Mouse (Mus musculus) intestine, embryonic 16.5 days (tissue): ENCODE measurements around the gene Fbxo31. TPM values are rescaled to one million over a fixed set of nuclear protein-coding genes. Genes with fewer than 3 reads are reported as not detected.

Experiments used
- ATAC-seq: fragments of 200-750 bp; cut with Nextera tagmentation; 2 replicates; pipeline ENCODE4 v1.8.0; 2017; ENCODE audit warnings: moderate TSS enrichment, moderate library complexity
- H3K27ac ChIP-seq: fragments of 300-500 bp; sonication (generic); 2 replicates; pipeline ENCODE4 v1.5.1; 2014; ENCODE audit warnings: mild to moderate bottlenecking, low read length
- H3K27me3 ChIP-seq: fragments of 300-500 bp; sonication (generic); replicated peaks from 2 replicates; pipeline ENCODE4 v1.6.1; 2014; ENCODE audit warnings: low read length, control low read depth, mixed read lengths; ENCODE audit not compliant: control insufficient read depth, insufficient read depth
- H3K36me3 ChIP-seq: fragments of 300-500 bp; sonication (generic); 2 replicates; pipeline ENCODE4 v1.6.1; 2014; ENCODE audit warnings: low read length, control low read depth; ENCODE audit not compliant: control insufficient read depth, insufficient read depth
- H3K4me1 ChIP-seq: fragments of 300-500 bp; sonication (generic); 2 replicates; pipeline ENCODE4 v1.6.1; 2014; ENCODE audit warnings: low read length, control low read depth, mixed read lengths; ENCODE audit not compliant: control insufficient read depth, insufficient read depth
- H3K4me2 ChIP-seq: fragments of 300-500 bp; sonication (generic); 2 replicates; pipeline ENCODE4 v1.6.1; 2014; ENCODE audit warnings: low read depth, low read length, control low read depth
- H3K4me3 ChIP-seq: fragments of 300-500 bp; sonication (generic); 2 replicates; pipeline ENCODE4 v1.5.1; 2014; ENCODE audit warnings: mild to moderate bottlenecking, low read length
- H3K9ac ChIP-seq: fragments of 300-500 bp; sonication (generic); 2 replicates; pipeline ENCODE4 v1.6.1; 2014; ENCODE audit warnings: low read depth, low read length
- H3K9me3 ChIP-seq: fragments of 300-500 bp; sonication (generic); 2 replicates; pipeline ENCODE4 v1.6.1; 2016; ENCODE audit warnings: low read length, control low read depth; ENCODE audit not compliant: control insufficient read depth
- WGBS: fragments of 180-500 bp; shearing (Covaris S2); extraction: QIAGEN DNeasy Blood & Tissue Kit; methylation state at CpG from one replicate; pipeline ENCODE4 v1.1.7; 2014; 5-methylcytosine and 5-hydroxymethylcytosine counted together
- polyA plus RNA-seq: library from polyadenylated mRNA; unstranded; fragments of >200 nt; fragmentation: Nextera tagmentation; extraction: Ambion mirVana; gene quantifications from 2 replicates; pipeline ENCODE4 v1.2.1, GENCODE M21; 2015

The Fbxo31 gene
- polyA plus RNA-seq, 1 experiment from 2014 or later: 10.6 TPM

GRCm38 (mm10) chr8:121561636-121562345, 16.8 kb downstream of the Fbxo31 start:
- Histone ChIP-seq H3K27ac (no peak overlapping the region), H3K4me2 (no peak overlapping the region), H3K4me3 (no peak overlapping the region), H3K4me1 (peaks cover 7% of the 10 kb centered on the region), H3K9ac (no peak overlapping the region), H3K9me3 (no peaks in the 10 kb centered on the region), H3K27me3 (no peaks in the 10 kb centered on the region), H3K36me3 (peaks cover 14% of the 10 kb centered on the region; the same call in 1 of the 2 replicates)
- ATAC-seq: no peak
- WGBS: 79% methylated on average over 16 of the region's 16 CpGs

DNA sequence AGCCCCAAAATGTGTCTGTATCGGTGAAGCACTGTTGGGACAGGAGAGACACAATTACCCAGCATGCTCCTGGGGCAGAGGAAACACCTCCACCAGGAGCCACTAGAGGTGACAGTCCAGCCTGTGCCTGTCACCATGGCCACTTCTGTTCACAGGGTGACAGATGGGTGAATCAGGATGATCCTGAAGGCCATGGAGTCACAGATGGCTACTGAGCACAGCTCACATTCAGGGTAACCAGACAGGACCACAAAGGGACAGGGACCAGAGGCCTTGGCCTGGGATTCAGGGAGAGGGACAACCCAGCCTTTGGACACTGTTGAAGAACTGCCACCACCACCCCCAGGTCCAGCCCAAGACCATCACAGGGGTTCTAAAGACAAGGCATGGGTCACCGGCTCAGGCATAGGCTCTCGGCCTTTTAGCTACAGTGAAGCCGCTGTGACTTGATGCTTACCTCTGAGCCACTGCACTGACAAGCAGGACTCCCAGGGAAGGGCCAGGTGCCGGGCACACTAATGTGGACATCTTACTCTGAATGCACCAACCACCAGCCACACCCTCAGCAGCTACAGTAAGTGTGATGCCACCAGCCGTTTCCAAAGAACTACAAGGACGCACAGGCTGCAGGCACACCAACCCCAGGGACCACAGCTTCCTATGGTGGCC, 18.0 kb downstream of the Fbxo31 start:
- WGBS: 91% methylated on average over 7 of the region's 7 CpGs
- Histone ChIP-seq H3K9me3 (no peaks in the 10 kb centered on the region), H3K4me3 (no peak overlapping the region), H3K4me1 (peaks cover 7% of the 10 kb centered on the region), H3K36me3 (peaks cover 10% of the 10 kb centered on the region; the same call in 1 of the 2 replicates), H3K4me2 (no peak overlapping the region), H3K27me3 (no peaks in the 10 kb centered on the region), H3K27ac (no peak overlapping the region), H3K9ac (no peak overlapping the region)
- no peak for ATAC-seq

DNA sequence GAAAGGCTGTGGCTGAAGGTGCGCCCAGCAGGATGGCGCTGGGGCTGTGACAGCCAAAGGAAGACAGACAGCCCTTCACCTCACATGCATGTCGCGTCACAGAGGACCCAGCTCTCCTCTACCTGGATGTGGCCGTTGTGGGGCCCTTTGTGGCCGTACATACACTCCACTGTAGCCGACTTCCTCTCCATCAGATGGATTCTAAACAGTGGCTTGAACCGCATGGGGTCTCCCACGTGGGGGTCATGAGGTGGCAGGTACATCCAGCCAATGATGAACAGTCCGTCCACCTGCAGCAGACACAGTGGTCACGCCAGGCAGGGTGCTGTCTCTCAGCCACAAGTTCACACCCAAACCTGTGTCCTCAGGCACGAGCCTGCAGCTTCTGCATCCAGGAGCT, 18.8 kb downstream of the Fbxo31 start:
- ATAC-seq: no peak
- no peaks in the 10 kb centered on the region for H3K27me3 ChIP-seq
- H3K9ac ChIP-seq: no peak overlapping the region
- H3K9me3 ChIP-seq: no peaks in the 10 kb centered on the region
- 88% methylated on average over 12 of the region's 12 CpGs for WGBS
- H3K4me2 ChIP-seq: no peak overlapping the region
- H3K36me3 ChIP-seq: peaks cover 14% of the 10 kb centered on the region; the same call in 1 of the 2 replicates
- H3K4me1 ChIP-seq: peaks cover 7% of the 10 kb centered on the region
- no peak overlapping the region for H3K27ac ChIP-seq
- H3K4me3 ChIP-seq: no peak overlapping the region

- Histone ChIP-seq H3K27me3 (no peaks in the 10 kb centered on the region), H3K4me1 (peaks cover 7% of the 10 kb centered on the region), H3K36me3 (peaks cover 22% of the 10 kb centered on the region; the same call in 1 of the 2 replicates), H3K9me3 (no peaks in the 10 kb centered on the region), H3K9ac (no peak overlapping the region), H3K27ac (no peak overlapping the region), H3K4me3 (no peak overlapping the region), H3K4me2 (no peak overlapping the region)
- ATAC-seq: no peak
- WGBS: 89% methylated on average over 16 of the region's 16 CpGs
Observed at GRCm38 (mm10) chr8:121558538-121558937, 20.1 kb downstream of the Fbxo31 start.

- H3K36me3 ChIP-seq: peaks cover 28% of the 10 kb centered on the region; the same call in 1 of the 2 replicates
- ATAC-seq: no peak
- H3K4me1 ChIP-seq: peaks cover 1% of the 10 kb centered on the region; the same call in 1 of the 2 replicates
- no peaks in the 10 kb centered on the region for H3K27me3 ChIP-seq
- WGBS: 82% methylated on average over 11 of the region's 11 CpGs
- H3K4me3 ChIP-seq: no peak overlapping the region
- no peak overlapping the region for H3K9ac ChIP-seq
- H3K4me2 ChIP-seq: no peak overlapping the region
- no peaks in the 10 kb centered on the region for H3K9me3 ChIP-seq
- no peak overlapping the region for H3K27ac ChIP-seq
Observed at GRCm38 (mm10) chr8:121557746-121558145, 20.9 kb downstream of the Fbxo31 start.

DNA sequence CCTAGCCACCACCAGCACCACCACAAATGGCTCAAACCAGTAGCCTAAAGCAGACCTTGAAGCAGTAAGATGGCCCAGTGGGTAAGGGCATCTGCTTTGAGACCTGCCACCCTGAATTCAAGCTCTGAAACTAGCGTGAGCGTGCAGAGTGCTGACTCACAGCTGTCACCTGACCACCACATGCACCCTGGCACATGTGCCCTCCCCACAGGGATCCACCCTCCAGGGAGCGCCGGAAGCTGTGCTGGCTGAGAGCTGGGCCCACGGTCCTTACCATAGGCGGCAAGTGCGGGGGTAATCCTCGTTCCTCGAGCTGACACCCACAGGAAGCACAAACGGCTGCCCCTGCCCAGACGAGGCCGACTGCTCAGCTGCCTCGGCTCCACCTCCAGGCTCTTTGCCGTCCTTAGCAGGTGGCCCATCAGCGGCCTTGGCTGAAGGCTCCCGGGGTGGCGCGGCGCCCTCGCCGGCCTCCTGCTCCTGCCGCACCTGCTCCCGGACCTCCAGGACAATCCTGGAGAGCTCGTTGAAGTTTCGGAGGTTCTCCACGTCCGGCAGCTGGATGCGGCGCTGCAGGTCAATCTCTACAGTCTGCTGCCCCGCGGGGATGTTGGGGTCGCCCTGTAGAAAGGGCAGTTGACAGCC, 24.7 kb downstream of the Fbxo31 start:
- Histone ChIP-seq H3K4me3 (no peak overlapping the region), H3K4me2 (no peak overlapping the region), H3K4me1 (no peaks in the 10 kb centered on the region), H3K36me3 (peaks cover 32% of the 10 kb centered on the region; the same call in 1 of the 2 replicates), H3K9ac (no peak overlapping the region), H3K27me3 (no peaks in the 10 kb centered on the region), H3K27ac (no peak overlapping the region), H3K9me3 (no peaks in the 10 kb centered on the region)
- no peak for ATAC-seq
- WGBS: 94% methylated on average over 32 of the region's 32 CpGs

- 85% methylated on average over 9 of the region's 9 CpGs for WGBS
- H3K27me3 ChIP-seq: no peaks in the 10 kb centered on the region
- H3K4me3 ChIP-seq: no peak overlapping the region
- H3K36me3 ChIP-seq: peaks cover 24% of the 10 kb centered on the region; the same call in 1 of the 2 replicates
- no peak overlapping the region for H3K27ac ChIP-seq
- no peaks in the 10 kb centered on the region for H3K9me3 ChIP-seq
- no peak for ATAC-seq
- no peak overlapping the region for H3K4me2 ChIP-seq
- H3K4me1 ChIP-seq: no peaks in the 10 kb centered on the region
- H3K9ac ChIP-seq: no peak overlapping the region
Observed at GRCm38 (mm10) chr8:121552506-121552905, 26.1 kb downstream of the Fbxo31 start.

GRCm38 (mm10) chr8:121551065-121551985, 27.3 kb downstream of the Fbxo31 start:
- H3K9ac ChIP-seq: no peak overlapping the region
- H3K4me1 ChIP-seq: no peaks in the 10 kb centered on the region
- peaks cover 24% of the 10 kb centered on the region; the same call in 1 of the 2 replicates for H3K36me3 ChIP-seq
- no peaks in the 10 kb centered on the region for H3K9me3 ChIP-seq
- no peak for ATAC-seq
- H3K4me2 ChIP-seq: no peak overlapping the region
- no peak overlapping the region for H3K27ac ChIP-seq
- H3K27me3 ChIP-seq: no peaks in the 10 kb centered on the region
- WGBS: 62% methylated on average over 24 of the region's 24 CpGs
- no peak overlapping the region for H3K4me3 ChIP-seq
